Comparison of ENCODE assay signal across 23 mouse cellular contexts in genomic region chr9:109127076-109127475, GRCm38 (mm10). TPM values are rescaled to one million over a fixed set of nuclear protein-coding genes. Genes with fewer than 3 reads are reported as not detected.
"Had no signal": no experiment of that assay in that cellular context is flagged by ENCODE, and none has a peak within 500 bp of the region (broad histone marks: within the 10 kb centered on the region; RNA-seq: fewer than 3 reads in every experiment).

No protein-coding gene starts in this region.

- H3K27ac ChIP-seq: lung, embryonic 15.5 days; macrophage; midbrain, embryonic 13.5 days; midbrain, embryonic 15.5 days; neural tube, embryonic 12.5 days; stomach, embryonic 15.5 days; stomach, postnatal 0 days had no signal

- H3K27me3 ChIP-seq: lung, embryonic 15.5 days; midbrain, embryonic 13.5 days; midbrain, embryonic 15.5 days; neural tube, embryonic 12.5 days; stomach, embryonic 15.5 days had no signal

- H3K9me3 ChIP-seq: lung, embryonic 15.5 days; megakaryocyte, embryonic 14.5 days; midbrain, embryonic 13.5 days; midbrain, embryonic 15.5 days; neural tube, embryonic 12.5 days; stomach, embryonic 15.5 days had no signal

- H3K4me1 ChIP-seq: midbrain, embryonic 13.5 days; midbrain, embryonic 15.5 days; neural tube, embryonic 12.5 days; stomach, embryonic 15.5 days had no signal

- H3K36me3 ChIP-seq: lung, embryonic 15.5 days; midbrain, embryonic 13.5 days; midbrain, embryonic 15.5 days; neural tube, embryonic 12.5 days; stomach, embryonic 15.5 days had no signal

- DNase-seq: lung, postnatal 14 days; lung, postnatal 36 days; right cerebral cortex, postnatal 14 days; thymus, adult 2 months; thymus, postnatal 25 days; thymus, postnatal 4 days had no signal

- ATAC-seq: lung, postnatal 0 days; midbrain, embryonic 13.5 days; midbrain, embryonic 15.5 days had no signal

- H3K4me2 ChIP-seq: lung, embryonic 15.5 days; midbrain, embryonic 11.5 days; midbrain, embryonic 13.5 days; midbrain, embryonic 15.5 days; neural tube, embryonic 12.5 days; stomach, embryonic 15.5 days had no signal

- H3K4me3 ChIP-seq: lung, embryonic 15.5 days; megakaryocyte, embryonic 14.5 days; midbrain, embryonic 13.5 days; midbrain, embryonic 15.5 days; neural tube, embryonic 12.5 days; stomach, embryonic 15.5 days had no signal

- H3K9ac ChIP-seq: lung, embryonic 15.5 days; midbrain, embryonic 13.5 days; midbrain, embryonic 15.5 days; neural tube, embryonic 12.5 days; stomach, embryonic 15.5 days had no signal

RNA-seq across cellular contexts. Expression of gene Plxnb1, which starts 31.9 kb away (rescaled TPM):
- total RNA-seq: megakaryocyte progenitor cell, adult 5-6 weeks had no signal
- polyA plus RNA-seq: macrophage had no signal

RNA-seq across cellular contexts. Expression of gene Fbxw21, which starts 34.8 kb away (rescaled TPM):
- total RNA-seq: megakaryocyte progenitor cell, adult 5-6 weeks; midbrain, postnatal 0 days; monocyte, adult 5-6 weeks had no signal
- polyA plus RNA-seq: lung, embryonic 15.5 days; lung, postnatal 0 days; macrophage; midbrain, embryonic 11.5 days; midbrain, embryonic 13.5 days; midbrain, embryonic 15.5 days; midbrain, postnatal 0 days; neural tube, embryonic 12.5 days; neural tube, embryonic 14.5 days; spleen, adult 2 months; stomach, embryonic 15.5 days; stomach, postnatal 0 days; testis, adult 2 months; thymus, adult 2 months; urinary bladder, adult 2 months had no signal
